Mouse (Mus musculus): ENCODE measurements at regions not wholly inside any gene's neighbourhood (a gene's known extent, or its start where the extent isn't known, plus 50 kb on each side); places are given as distances from the start of the nearest gene placed in this dataset.

DNA sequence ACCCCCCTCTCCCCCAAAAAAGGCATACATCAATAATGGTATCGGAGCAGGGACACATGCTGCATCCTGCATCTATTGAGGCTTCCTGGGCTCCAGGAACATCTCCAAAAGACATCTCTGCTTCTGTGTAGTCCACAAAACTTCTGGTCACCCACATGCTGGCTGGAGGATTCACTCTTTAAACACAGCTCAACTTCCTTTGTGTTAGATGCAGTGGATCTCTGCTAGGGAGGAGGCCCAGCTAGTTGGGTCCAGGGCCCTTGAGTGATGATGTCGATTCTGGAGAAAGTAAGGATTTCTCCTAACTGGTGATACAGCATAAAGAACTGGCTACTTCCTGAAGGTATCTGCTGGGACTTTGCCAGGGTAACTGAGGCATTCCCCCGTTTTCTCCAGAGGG, 146.9 kb upstream of the Hs3st3a1 start:
- no peaks in the 10 kb centered on the region for H3K36me3 ChIP-seq
- no peak overlapping the region for H3K9ac ChIP-seq
- 87% methylated on average over 3 of the region's 3 CpGs for WGBS
- no peaks in the 10 kb centered on the region for H3K4me1 ChIP-seq
- no peak for ATAC-seq (ENCODE audit: insufficient number of reproducible peaks, low FRiP score, low TSS enrichment, low read depth)
- no peaks in the 10 kb centered on the region for H3K9me3 ChIP-seq
- no peak overlapping the region for H3K27ac ChIP-seq
- H3K4me3 ChIP-seq = no peak overlapping the region
- no peak overlapping the region for H3K4me2 ChIP-seq
- H3K27me3 ChIP-seq = no peaks in the 10 kb centered on the region

GRCm38 (mm10) chr11:64287499-64287898, 147.6 kb upstream of the Hs3st3a1 start:
- Histone ChIP-seq H3K27me3 (no peaks in the 10 kb centered on the region), H3K9ac (no peak overlapping the region), H3K4me1 (no peaks in the 10 kb centered on the region), H3K4me3 (no peak overlapping the region), H3K36me3 (no peaks in the 10 kb centered on the region), H3K27ac (no peak overlapping the region), H3K9me3 (no peaks in the 10 kb centered on the region), H3K4me2 (no peak overlapping the region)
- no peak for ATAC-seq (ENCODE audit: insufficient number of reproducible peaks, low FRiP score, low TSS enrichment, low read depth)

- H3K36me3 ChIP-seq = no peaks in the 10 kb centered on the region
- no peaks in the 10 kb centered on the region for H3K9me3 ChIP-seq
- ATAC-seq (ENCODE audit: insufficient number of reproducible peaks, low FRiP score, low TSS enrichment, low read depth) = no peak
- H3K27ac ChIP-seq = no peak overlapping the region
- H3K4me1 ChIP-seq = no peaks in the 10 kb centered on the region
- H3K9ac ChIP-seq = no peak overlapping the region
- 51% methylated on average over 4 of the region's 4 CpGs for WGBS
- H3K4me3 ChIP-seq = no peak overlapping the region
- no peak overlapping the region for H3K4me2 ChIP-seq
- H3K27me3 ChIP-seq = no peaks in the 10 kb centered on the region; the same call in 1 of the 2 replicates
These were observed 153.4 kb upstream of the Hs3st3a1 start for GRCm38 (mm10) chr11:64281781-64282180.

- Histone ChIP-seq H3K36me3 (no peaks in the 10 kb centered on the region), H3K4me3 (no peak overlapping the region), H3K27ac (no peak overlapping the region), H3K4me2 (no peak overlapping the region), H3K9ac (no peak overlapping the region), H3K27me3 (no peaks in the 10 kb centered on the region; the same call in 1 of the 2 replicates), H3K9me3 (no peaks in the 10 kb centered on the region), H3K4me1 (no peaks in the 10 kb centered on the region)
- WGBS = 39% methylated on average over 12 of the region's 12 CpGs
- no peak for ATAC-seq (ENCODE audit: insufficient number of reproducible peaks, low FRiP score, low TSS enrichment, low read depth)
These were observed 156.7 kb upstream of the Hs3st3a1 start for GRCm38 (mm10) chr11:64278259-64279003.

DNA sequence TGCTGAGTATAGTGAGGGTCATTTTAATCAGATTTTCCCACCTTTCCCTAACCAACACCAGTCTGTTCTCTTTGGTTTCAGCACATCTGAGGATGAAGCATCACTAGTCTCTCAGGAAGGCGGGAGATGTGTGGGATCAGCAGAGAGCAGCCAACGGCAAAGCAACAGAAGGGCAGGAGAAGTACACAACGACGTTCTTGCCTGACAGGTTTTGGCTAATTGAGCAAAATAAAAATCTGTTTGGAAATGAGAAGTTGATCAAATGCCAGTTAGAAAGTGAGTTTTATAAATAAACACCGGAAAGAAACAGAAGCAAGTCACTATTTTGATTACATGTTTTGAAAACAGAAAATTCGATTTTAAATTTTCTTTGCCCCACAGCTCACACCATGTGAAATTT, 161.4 kb upstream of the Hs3st3a1 start:
- H3K4me2 ChIP-seq = no peak overlapping the region
- 86% methylated on average over 6 of the region's 6 CpGs for WGBS

GRCm38 (mm10) chr11:64273214-64273613, 161.9 kb upstream of the Hs3st3a1 start:
- H3K9me3 ChIP-seq = no peaks in the 10 kb centered on the region
- no peaks in the 10 kb centered on the region for H3K27me3 ChIP-seq
- no peak overlapping the region for H3K9ac ChIP-seq
- H3K4me2 ChIP-seq = no peak overlapping the region
- no peak overlapping the region for H3K4me3 ChIP-seq
- no peaks in the 10 kb centered on the region for H3K36me3 ChIP-seq
- ATAC-seq (ENCODE audit: insufficient number of reproducible peaks, low FRiP score, low TSS enrichment, low read depth) = no peak
- H3K4me1 ChIP-seq = no peaks in the 10 kb centered on the region
- WGBS = 79% methylated on average over 3 of the region's 3 CpGs
- H3K27ac ChIP-seq = no peak overlapping the region

More for the DNA sequence above, 161.4 kb upstream of the Hs3st3a1 start:
- no peaks in the 10 kb centered on the region for H3K27me3 ChIP-seq
- H3K9me3 ChIP-seq = no peaks in the 10 kb centered on the region
- no peak overlapping the region for H3K9ac ChIP-seq
- no peak for ATAC-seq (ENCODE audit: insufficient number of reproducible peaks, low FRiP score, low TSS enrichment, low read depth)
- H3K27ac ChIP-seq = no peak overlapping the region
- no peak overlapping the region for H3K4me3 ChIP-seq
- H3K36me3 ChIP-seq = no peaks in the 10 kb centered on the region
- H3K4me1 ChIP-seq = no peaks in the 10 kb centered on the region

DNA sequence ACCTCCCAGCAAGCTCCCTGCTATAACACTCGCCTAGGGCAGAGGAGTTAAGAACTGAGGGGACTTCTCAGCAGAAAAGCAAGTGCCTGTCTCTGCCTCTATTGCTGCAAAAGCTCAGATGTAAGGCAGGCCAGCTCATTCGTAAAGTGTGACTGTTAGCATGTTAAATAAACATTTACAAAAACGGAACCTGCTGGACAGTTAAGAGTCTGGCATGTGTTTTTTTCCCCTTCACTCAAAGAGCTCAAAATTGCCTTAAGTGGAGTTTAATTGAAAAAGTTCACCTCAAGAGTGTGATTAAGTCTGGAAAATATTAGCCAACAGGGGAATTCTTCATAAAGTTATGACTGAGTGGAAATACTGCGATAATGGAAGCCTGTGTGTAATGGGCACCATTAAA, 167.0 kb upstream of the Hs3st3a1 start:
- peak overlapping the region; percentile 22; the same call in 1 of the 2 replicates for H3K27ac ChIP-seq
- 0 out of 2 replicates have a peak, but pooled peaks have one; percentile 40 for ATAC-seq (ENCODE audit: insufficient number of reproducible peaks, low FRiP score, low TSS enrichment, low read depth)

DNA sequence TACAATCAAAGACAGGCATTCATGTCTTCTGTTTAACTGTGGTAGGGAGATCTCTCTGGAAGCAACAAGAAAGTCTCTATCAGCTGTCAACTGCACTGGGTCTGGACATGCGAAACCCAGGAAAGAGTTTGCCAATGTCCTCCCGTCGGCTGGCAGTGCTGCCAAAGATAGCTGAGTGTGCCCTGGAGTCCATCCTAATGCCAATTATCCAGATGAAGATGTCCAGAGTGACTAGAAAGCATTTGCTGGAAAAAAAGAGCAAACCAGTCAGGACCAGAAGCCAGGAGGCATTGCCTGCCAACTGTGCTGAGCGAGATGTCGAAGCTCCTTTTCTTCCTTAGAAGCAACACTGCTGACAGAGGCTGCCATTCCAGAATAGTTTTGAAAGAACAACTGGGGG, 167.6 kb upstream of the Hs3st3a1 start:
- WGBS = 64% methylated on average over 5 of the region's 5 CpGs
- Histone ChIP-seq H3K4me1 (peaks cover 8% of the 10 kb centered on the region; the same call in 1 of the 2 replicates), H3K9ac (no peak overlapping the region), H3K27me3 (0 out of 2 replicates have a peak, but pooled peaks cover 6% of the 10 kb centered on the region), H3K4me2 (no peak overlapping the region), H3K36me3 (no peaks in the 10 kb centered on the region), H3K9me3 (no peaks in the 10 kb centered on the region), H3K4me3 (no peak overlapping the region), H3K27ac (peak overlapping the region; percentile 22; the same call in 1 of the 2 replicates)
- no peak for ATAC-seq (ENCODE audit: insufficient number of reproducible peaks, low FRiP score, low TSS enrichment, low read depth)

More for the DNA sequence above, 167.0 kb upstream of the Hs3st3a1 start:
- no peak overlapping the region for H3K4me3 ChIP-seq
- 0 out of 2 replicates have a peak, but pooled peaks cover 6% of the 10 kb centered on the region for H3K27me3 ChIP-seq
- peaks cover 8% of the 10 kb centered on the region; the same call in 1 of the 2 replicates for H3K4me1 ChIP-seq
- no peak overlapping the region for H3K4me2 ChIP-seq
- H3K36me3 ChIP-seq = no peaks in the 10 kb centered on the region
- WGBS = 26% methylated on average over 4 of the region's 4 CpGs
- no peak overlapping the region for H3K9ac ChIP-seq
- no peaks in the 10 kb centered on the region for H3K9me3 ChIP-seq

GRCm38 (mm10) chr11:64253517-64254385, 174.5 kb upstream of the Cox10 start:
- no peak for ATAC-seq (ENCODE audit: insufficient number of reproducible peaks, low FRiP score, low TSS enrichment, low read depth)
- no peak overlapping the region for H3K4me2 ChIP-seq
- no peak overlapping the region for H3K9ac ChIP-seq
- H3K36me3 ChIP-seq = no peaks in the 10 kb centered on the region
- no peak overlapping the region for H3K4me3 ChIP-seq
- H3K27me3 ChIP-seq = no peaks in the 10 kb centered on the region
- H3K27ac ChIP-seq = no peak overlapping the region
- H3K9me3 ChIP-seq = no peaks in the 10 kb centered on the region
- 82% methylated on average over 7 of the region's 7 CpGs for WGBS
- no peaks in the 10 kb centered on the region for H3K4me1 ChIP-seq

- H3K27me3 ChIP-seq = no peaks in the 10 kb centered on the region
- H3K4me2 ChIP-seq = no peak overlapping the region
- no peak overlapping the region for H3K27ac ChIP-seq
- H3K36me3 ChIP-seq = no peaks in the 10 kb centered on the region
- ATAC-seq (ENCODE audit: insufficient number of reproducible peaks, low FRiP score, low TSS enrichment, low read depth) = no peak
- H3K9me3 ChIP-seq = no peaks in the 10 kb centered on the region
- 86% methylated on average over 4 of the region's 4 CpGs for WGBS
- H3K4me1 ChIP-seq = no peaks in the 10 kb centered on the region
- H3K4me3 ChIP-seq = no peak overlapping the region
- H3K9ac ChIP-seq = no peak overlapping the region
These were observed 157.6 kb upstream of the Cox10 start for GRCm38 (mm10) chr11:64236873-64237272.

DNA sequence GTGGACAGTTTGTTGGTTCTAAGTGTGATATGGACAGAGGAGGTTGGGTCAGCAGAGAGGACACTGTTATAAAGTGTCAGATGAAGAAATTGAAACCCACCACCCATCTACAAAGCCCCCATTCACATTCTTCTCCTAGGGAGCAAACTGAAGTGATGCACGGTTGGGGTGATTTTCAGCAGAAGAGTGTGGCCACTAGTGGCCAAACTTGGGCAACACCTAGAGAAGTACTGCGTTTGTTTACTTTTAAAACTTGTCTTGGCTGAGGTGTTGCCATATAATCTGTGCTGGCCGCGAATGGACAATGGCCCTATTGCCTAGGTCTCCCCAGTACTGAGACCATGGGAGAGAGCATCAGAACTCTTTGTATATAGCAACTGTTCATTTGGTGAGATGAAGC, 150.8 kb upstream of the Cox10 start:
- Histone ChIP-seq H3K9me3 (no peaks in the 10 kb centered on the region), H3K36me3 (no peaks in the 10 kb centered on the region), H3K4me2 (no peak overlapping the region), H3K27me3 (no peaks in the 10 kb centered on the region), H3K9ac (no peak overlapping the region), H3K27ac (no peak overlapping the region), H3K4me3 (no peak overlapping the region), H3K4me1 (no peaks in the 10 kb centered on the region)
- no peak for ATAC-seq (ENCODE audit: insufficient number of reproducible peaks, low FRiP score, low TSS enrichment, low read depth)
- WGBS = 65% methylated on average over 4 of the region's 4 CpGs

- H3K36me3 ChIP-seq = no peaks in the 10 kb centered on the region
- H3K4me2 ChIP-seq = no peak overlapping the region
- H3K9me3 ChIP-seq = no peaks in the 10 kb centered on the region
- 0 out of 2 replicates have a peak, but pooled peaks cover 3% of the 10 kb centered on the region for H3K4me1 ChIP-seq
- H3K27me3 ChIP-seq = no peaks in the 10 kb centered on the region
- H3K4me3 ChIP-seq = no peak overlapping the region
- H3K27ac ChIP-seq = no peak overlapping the region
- ATAC-seq (ENCODE audit: insufficient number of reproducible peaks, low FRiP score, low TSS enrichment, low read depth) = no peak
- 85% methylated on average over 4 of the region's 4 CpGs for WGBS
- H3K9ac ChIP-seq = no peak overlapping the region
These were observed 141.6 kb upstream of the Cox10 start for GRCm38 (mm10) chr11:64220888-64221287.

Data from limb, embryonic 15.5 days (tissue).